Mouse (Mus musculus) heart, adult 2 months (tissue): ENCODE data around the gene Lbx1. TPM values are rescaled to one million over a fixed set of nuclear protein-coding genes. Genes with fewer than 3 reads are reported as not detected.

Experiments
- DNase-seq, 2 experiments: peaks; one replicate each; pipeline ENCODE4 v3.0.0; 2021
- H3K27ac ChIP-seq: fragments of 200-600 bp; 2 replicates; pipeline ENCODE4 v1.8.1; 2022
- H3K27me3 ChIP-seq: fragments of 200-500 bp; 2 replicates; pipeline ENCODE4 v1.6.1; 2012; ENCODE audit warnings: mild to moderate bottlenecking, low read length, inconsistent platforms, mixed read lengths; ENCODE audit not compliant: control insufficient read depth, insufficient read depth
- H3K36me3 ChIP-seq: fragments of 200-500 bp; 2 replicates; pipeline ENCODE4 v1.6.1; 2012; ENCODE audit warnings: low read length, inconsistent platforms; ENCODE audit not compliant: control insufficient read depth, insufficient read depth
- H3K4me1 ChIP-seq: fragments of 200-500 bp; 2 replicates; pipeline ENCODE4 v1.6.1; 2011; ENCODE audit warnings: low read length; ENCODE audit not compliant: control insufficient read depth, insufficient read depth
- H3K4me3 ChIP-seq: fragments of 200-600 bp; 2 replicates; pipeline ENCODE4 v1.8.1; 2022
- H3K79me2 ChIP-seq: fragments of 200-500 bp; replicated peaks from 2 replicates; pipeline ENCODE4 v1.6.1; 2012; ENCODE audit warnings: mild to moderate bottlenecking, inconsistent platforms, low read length, moderate library complexity, mixed read lengths; ENCODE audit not compliant: control insufficient read depth, insufficient read depth
- H3K9ac ChIP-seq: fragments of 200-500 bp; 2 replicates; pipeline ENCODE4 v1.6.1; 2012; ENCODE audit warnings: low read depth, mild to moderate bottlenecking, control low read depth, inconsistent platforms, low read length, mixed read lengths
- CTCF ChIP-seq: fragments of 200-600 bp; IDR thresholded peaks from 2 replicates; pipeline ENCODE4 v1.8.1; 2022; ENCODE audit warnings: antibody characterized with exemption, mild to moderate bottlenecking, moderate library complexity
- EP300 ChIP-seq: fragments of 200-500 bp; IDR thresholded peaks from 2 replicates; pipeline ENCODE4 v1.6.1; 2011; ENCODE audit warnings: low read depth, low read length, control low read depth; ENCODE audit not compliant: insufficient read depth
- POLR2A ChIP-seq: fragments of 200-500 bp; IDR thresholded peaks from 2 replicates; pipeline ENCODE4 v1.6.1; 2011; ENCODE audit warnings: mild to moderate bottlenecking, low read depth, low read length, control low read depth; ENCODE audit not compliant: insufficient read depth
- WGBS: fragments of 180-500 bp; shearing (Covaris S2); methylation state at CpG from one replicate; pipeline ENCODE4 v1.1.7; 2018; 5-methylcytosine and 5-hydroxymethylcytosine counted together
- intact Hi-C: fragments of 180-260 bp; cut with DNase I; formaldehyde crosslinking; loops from one replicate; pipeline ENCODE4 v1.15.1; 2025
- polyA plus RNA-seq: library from polyadenylated mRNA; depleted of rRNA; stranded (reverse); fragments of >200 nt; gene quantifications from 2 replicates; pipeline ENCODE4 v1.2.3, GENCODE M21; 2012; rRNA removed
- total RNA-seq, 2 experiments: library from RNA; stranded (reverse); gene quantifications; 2 replicates each; pipeline ENCODE4 v1.2.3; 2021

Lbx1 gene
- total and polyA plus RNA-seq, 3 experiments: 0.14 TPM; not detected in 2

- H3K4me3 ChIP-seq: no peak overlapping the region
- no peak overlapping the region for H3K9ac ChIP-seq
- no peaks in the 10 kb centered on the region for H3K79me2 ChIP-seq
- H3K4me1 ChIP-seq: peaks cover 4% of the 10 kb centered on the region; the same call in 1 of the 2 replicates
- TF ChIP-seq EP300 (no peak), POLR2A (no peak), CTCF (no peak)
- 79% methylated on average over 3 of the region's 3 CpGs for WGBS
- no peaks in the 10 kb centered on the region for H3K36me3 ChIP-seq
- H3K27me3 ChIP-seq: no peaks in the 10 kb centered on the region; the same call in 1 of the 2 replicates
- no peak overlapping the region for H3K27ac ChIP-seq
- DNase-seq: no peak
- intact Hi-C loops: no loop called here
Measured at GRCm38 (mm10) chr19:45205311-45206105, 30.1 kb downstream of the Lbx1 start.

- H3K4me3 ChIP-seq: no peak overlapping the region
- intact Hi-C loops: no loop called here
Measured at GRCm38 (mm10) chr19:45196967-45197366, 38.6 kb downstream of the Lbx1 start.

GRCm38 (mm10) chr19:45194651-45195050 is 41.0 kb downstream of the Lbx1 start:
- Histone ChIP-seq H3K9ac (no peak overlapping the region), H3K4me3 (no peak overlapping the region), H3K79me2 (no peaks in the 10 kb centered on the region), H3K4me1 (no peaks in the 10 kb centered on the region), H3K27ac (no peak overlapping the region), H3K36me3 (no peaks in the 10 kb centered on the region), H3K27me3 (no peaks in the 10 kb centered on the region)
- no peak for DNase-seq
- 32% methylated on average over 4 of the region's 4 CpGs for WGBS
- TF ChIP-seq CTCF (no peak), POLR2A (no peak), EP300 (no peak)
- intact Hi-C loops: no loop called here

More at GRCm38 (mm10) chr19:45196967-45197366, 38.6 kb downstream of the Lbx1 start:
- DNase-seq: no peak
- Histone ChIP-seq H3K27me3 (no peaks in the 10 kb centered on the region), H3K79me2 (no peaks in the 10 kb centered on the region), H3K36me3 (no peaks in the 10 kb centered on the region), H3K4me1 (no peaks in the 10 kb centered on the region), H3K27ac (no peak overlapping the region), H3K9ac (no peak overlapping the region)
- 87% methylated on average over 8 of the region's 8 CpGs for WGBS
- TF ChIP-seq CTCF (no peak), POLR2A (no peak), EP300 (no peak)

Other genes starting within 250 kb of the Lbx1 start
- gene Sema4g, start 246.7 kb downstream of the Lbx1 start, total RNA-seq: under 1 TPM; 0.32 to 0.37 TPM
- gene Sema4g, start 246.7 kb downstream of the Lbx1 start, polyA plus RNA-seq: 0.94 and 1.2 TPM in 2 replicates
- 10 to 100 TPM; 29.3 to 32.1 TPM for gene Twnk, start 230.1 kb downstream of the Lbx1 start, total RNA-seq
- 11.9 and 21.9 TPM in 2 replicates for gene Twnk, start 230.1 kb downstream of the Lbx1 start, polyA plus RNA-seq
- 10 to 100 TPM; 45.6 to 53.6 TPM for gene Mrpl43, start 229.4 kb downstream of the Lbx1 start, total RNA-seq
- gene Mrpl43, start 229.4 kb downstream of the Lbx1 start, polyA plus RNA-seq: 55.8 and 64.7 TPM in 2 replicates
- 10 to 100 TPM; 59.1 to 68.1 TPM for gene Lzts2, start 221.4 kb downstream of the Lbx1 start, total RNA-seq
- gene Lzts2, start 221.4 kb downstream of the Lbx1 start, polyA plus RNA-seq: 48.8 and 61.6 TPM in 2 replicates
- gene Pdzd7, start 190.1 kb downstream of the Lbx1 start, total RNA-seq: under 1 TPM in 1 of 2 experiments, not detected in 1; 0.08 TPM
- 0.38 and 0.43 TPM in 2 replicates for gene Pdzd7, start 190.1 kb downstream of the Lbx1 start, polyA plus RNA-seq
- gene Sfxn3, start 188.3 kb downstream of the Lbx1 start, total RNA-seq: 10 to 100 TPM; 10.0 to 11.1 TPM
- gene Sfxn3, start 188.3 kb downstream of the Lbx1 start, polyA plus RNA-seq: 15.5 and 18.7 TPM in 2 replicates
- 1 to 10 TPM; 3.6 to 3.9 TPM for gene Kazald1, start 160.6 kb downstream of the Lbx1 start, total RNA-seq
- 4.2 and 4.6 TPM in 2 replicates for gene Kazald1, start 160.6 kb downstream of the Lbx1 start, polyA plus RNA-seq
- under 1 TPM; 0.10 to 0.11 TPM for gene Tlx1, start 85.1 kb downstream of the Lbx1 start, total RNA-seq
- gene Tlx1, start 85.1 kb downstream of the Lbx1 start, polyA plus RNA-seq: 0.09 and 0.20 TPM in 2 replicates
- gene Btrc, start 127.9 kb upstream of the Lbx1 start, total RNA-seq: 10 to 100 TPM; 19.6 to 20.4 TPM
- gene Btrc, start 127.9 kb upstream of the Lbx1 start, polyA plus RNA-seq: 10.4 and 18.0 TPM in 2 replicates